Mouse (Mus musculus): Measurements from ENCODE around the gene Myom1. TPM values are rescaled to one million over a fixed set of nuclear protein-coding genes. Genes with fewer than 3 reads are reported as not detected.

Myom1 gene
- total and polyA plus RNA-seq, 2 experiments from 2014 or later: 238 to 392 TPM

DNA sequence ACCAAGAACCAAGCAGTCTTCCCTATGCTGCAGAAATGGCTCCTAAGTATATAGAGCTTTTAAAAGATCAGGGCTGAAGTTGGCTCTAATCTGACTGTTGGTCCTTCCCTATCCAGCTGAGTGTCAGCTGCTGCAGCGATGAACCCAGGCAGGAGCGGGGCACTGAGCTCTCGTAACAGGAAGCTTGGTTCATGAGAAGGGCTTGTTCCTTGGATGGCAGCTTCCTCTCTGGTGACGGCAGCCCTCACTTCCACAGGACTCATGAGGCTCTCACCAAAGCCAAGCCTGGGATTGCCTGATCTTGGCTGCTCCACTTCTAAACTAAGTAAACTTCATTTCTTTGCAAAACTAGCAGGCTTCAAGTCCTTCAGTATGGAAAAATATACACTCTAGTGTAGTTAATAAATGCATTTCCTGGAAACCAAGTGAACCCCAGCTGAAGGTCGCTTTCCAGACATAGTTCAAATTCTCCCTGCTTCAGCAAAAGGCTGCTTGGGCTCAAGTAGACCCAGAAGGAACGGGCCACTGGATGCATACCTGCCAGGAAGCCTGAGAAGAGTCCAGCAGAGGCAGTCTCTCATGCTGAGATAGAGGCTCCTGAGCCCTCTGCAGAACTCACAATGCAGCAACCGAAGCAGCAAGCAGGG lies 125.2 kb downstream of the Myom1 start:
- peaks cover 45% of the 10 kb centered on the region for H3K36me3 ChIP-seq (replicated peaks; ENCODE audit: control insufficient read depth, insufficient read depth, low read length)
- no peak overlapping the region for H3K4me3 ChIP-seq (ENCODE audit: low read depth, low read length)
- no peak overlapping the region for H3K9ac ChIP-seq (replicated peaks; ENCODE audit: low read depth, low read length)
- H3K9me3 ChIP-seq (replicated peaks; ENCODE audit: control insufficient read depth, low read length): no peaks in the 10 kb centered on the region
- 52% methylated on average over 7 of the region's 7 CpGs for WGBS
- TF ChIP-seq EP300 (IDR thresholded peaks at IDR 0.05; ENCODE audit: low read depth): no peak
- peak overlapping the region; percentile 17; the same call in 1 of the 2 replicates for H3K27ac ChIP-seq (ENCODE audit: low read depth)
- no peaks in the 10 kb centered on the region for H3K27me3 ChIP-seq (ENCODE audit: control insufficient read depth, insufficient read depth, low read length)
- H3K4me2 ChIP-seq (ENCODE audit: low read depth, low read length): no peak overlapping the region
- H3K4me1 ChIP-seq (ENCODE audit: control insufficient read depth, insufficient read depth): no peaks in the 10 kb centered on the region
- DNase-seq (ENCODE audit: low spot score) (no peak), ATAC-seq (ENCODE audit: insufficient read depth, low read depth) (no peak)

DNA sequence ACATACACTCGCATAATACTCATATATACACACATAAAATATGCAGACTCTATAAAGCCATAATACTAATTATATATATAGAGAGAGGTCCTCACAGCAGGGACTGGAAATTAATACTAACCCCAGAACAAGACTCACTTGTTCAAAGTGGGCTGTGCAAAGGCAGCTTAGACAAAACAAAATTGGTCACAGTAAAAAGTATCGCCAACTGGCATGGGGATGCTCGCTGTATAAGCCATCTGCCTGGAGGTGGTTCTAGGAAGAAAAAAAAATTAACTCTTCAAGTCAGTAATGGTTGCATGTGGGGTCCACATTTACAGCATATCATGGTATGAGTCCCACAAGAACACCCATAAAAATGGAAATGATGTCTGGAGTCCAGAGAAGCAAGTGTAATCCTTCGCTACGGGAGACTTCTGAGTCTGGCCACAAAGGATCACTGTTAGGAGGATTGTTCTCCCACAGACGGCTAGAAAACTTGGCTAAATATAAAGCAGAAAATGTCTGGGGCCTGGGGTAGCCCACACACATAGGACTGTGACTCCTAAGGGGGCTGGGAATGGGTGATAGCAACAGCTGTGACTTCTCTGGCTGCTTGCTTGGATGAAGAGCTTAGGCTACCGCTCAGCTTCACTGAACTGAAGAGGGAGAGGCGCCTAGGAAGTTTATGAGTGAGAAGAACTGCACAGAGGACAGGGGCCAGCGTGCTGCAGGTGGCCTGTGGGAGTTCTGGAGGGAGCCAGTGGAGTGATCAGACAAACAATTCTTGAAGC lies 127.2 kb downstream of the Myom1 start:
- Histone ChIP-seq H3K27me3 (ENCODE audit: control insufficient read depth, insufficient read depth, low read length) (no peaks in the 10 kb centered on the region), H3K36me3 (replicated peaks; ENCODE audit: control insufficient read depth, insufficient read depth, low read length) (peaks cover 24% of the 10 kb centered on the region), H3K4me3 (ENCODE audit: low read depth, low read length) (no peak overlapping the region), H3K4me1 (ENCODE audit: control insufficient read depth, insufficient read depth) (no peaks in the 10 kb centered on the region), H3K27ac (ENCODE audit: low read depth) (no peak overlapping the region), H3K9ac (replicated peaks; ENCODE audit: low read depth, low read length) (no peak overlapping the region), H3K9me3 (replicated peaks; ENCODE audit: control insufficient read depth, low read length) (no peaks in the 10 kb centered on the region), H3K4me2 (ENCODE audit: low read depth, low read length) (no peak overlapping the region)
- ATAC-seq (ENCODE audit: insufficient read depth, low read depth) (peak; percentile 36; the same call in 1 of the 2 replicates), DNase-seq (ENCODE audit: low spot score) (no peak)
- 65% methylated on average over 9 of the region's 9 CpGs for WGBS
- TF ChIP-seq EP300 (IDR thresholded peaks at IDR 0.05; ENCODE audit: low read depth) (no peak), CTCF (IDR thresholded peaks at IDR 0.05; ENCODE audit: low read depth) (no peak)

DNA sequence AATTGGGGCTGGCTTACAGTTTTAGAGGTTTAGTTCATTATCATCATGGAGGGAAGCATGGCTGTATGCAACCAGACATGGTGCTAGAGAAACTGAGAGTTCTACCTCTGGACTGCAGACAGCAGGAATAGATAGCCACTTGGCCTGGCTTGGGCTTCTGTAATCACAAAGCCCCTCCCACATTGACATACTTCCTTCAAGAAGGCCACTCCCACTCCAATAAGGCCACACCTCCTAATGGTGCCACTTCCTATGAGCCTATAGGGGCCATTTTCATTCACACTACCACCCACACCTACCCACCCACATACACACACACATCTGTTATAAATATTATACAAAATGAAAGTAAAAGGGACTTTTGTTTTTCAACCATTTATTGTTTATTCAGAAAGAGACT lies 129.8 kb downstream of the Myom1 start:
- TF ChIP-seq CTCF (IDR thresholded peaks at IDR 0.05; ENCODE audit: low read depth) (no peak), EP300 (IDR thresholded peaks at IDR 0.05; ENCODE audit: low read depth) (no peak)
- Histone ChIP-seq H3K4me3 (ENCODE audit: low read depth, low read length) (no peak overlapping the region), H3K9ac (replicated peaks; ENCODE audit: low read depth, low read length) (no peak overlapping the region), H3K4me1 (ENCODE audit: control insufficient read depth, insufficient read depth) (no peaks in the 10 kb centered on the region), H3K36me3 (replicated peaks; ENCODE audit: control insufficient read depth, insufficient read depth, low read length) (0 out of 2 replicates have a peak, but pooled peaks cover under 1% of the 10 kb centered on the region), H3K9me3 (replicated peaks; ENCODE audit: control insufficient read depth, low read length) (no peaks in the 10 kb centered on the region), H3K27me3 (ENCODE audit: control insufficient read depth, insufficient read depth, low read length) (no peaks in the 10 kb centered on the region), H3K27ac (ENCODE audit: low read depth) (no peak overlapping the region), H3K4me2 (ENCODE audit: low read depth, low read length) (no peak overlapping the region)
- ATAC-seq (ENCODE audit: insufficient read depth, low read depth) (no peak), DNase-seq (ENCODE audit: low spot score) (no peak)

DNA sequence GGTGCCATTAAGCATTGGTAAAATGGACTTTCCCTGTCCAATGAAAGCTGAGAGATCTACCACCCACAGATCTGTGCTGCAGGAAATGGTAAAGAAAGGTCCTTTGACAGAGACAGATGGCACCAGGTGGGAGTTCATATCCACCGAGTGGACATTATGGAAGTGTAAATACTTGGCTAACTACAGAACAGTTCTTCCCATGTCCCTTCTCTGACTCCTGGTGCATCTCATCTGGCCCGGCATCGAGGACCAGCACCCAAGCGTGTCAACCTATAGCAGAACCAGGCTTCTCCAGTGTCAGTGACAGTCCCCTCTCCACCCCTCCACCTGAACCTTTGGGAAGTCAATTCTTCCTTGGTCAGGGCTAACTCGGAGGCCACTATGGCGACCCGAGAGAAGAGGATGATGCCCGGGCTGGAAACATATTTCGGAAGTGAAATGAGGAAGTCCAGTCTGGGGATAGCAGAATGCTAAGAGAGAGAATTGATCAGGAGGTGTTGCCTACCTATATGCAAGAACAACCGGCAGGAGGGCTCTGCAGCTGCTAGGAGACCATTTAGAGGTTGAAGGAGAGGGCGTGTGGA lies 130.5 kb downstream of the Myom1 start:
- WGBS: 86% methylated on average over 11 of the region's 11 CpGs
- ATAC-seq (ENCODE audit: insufficient read depth, low read depth): no peak

DNA sequence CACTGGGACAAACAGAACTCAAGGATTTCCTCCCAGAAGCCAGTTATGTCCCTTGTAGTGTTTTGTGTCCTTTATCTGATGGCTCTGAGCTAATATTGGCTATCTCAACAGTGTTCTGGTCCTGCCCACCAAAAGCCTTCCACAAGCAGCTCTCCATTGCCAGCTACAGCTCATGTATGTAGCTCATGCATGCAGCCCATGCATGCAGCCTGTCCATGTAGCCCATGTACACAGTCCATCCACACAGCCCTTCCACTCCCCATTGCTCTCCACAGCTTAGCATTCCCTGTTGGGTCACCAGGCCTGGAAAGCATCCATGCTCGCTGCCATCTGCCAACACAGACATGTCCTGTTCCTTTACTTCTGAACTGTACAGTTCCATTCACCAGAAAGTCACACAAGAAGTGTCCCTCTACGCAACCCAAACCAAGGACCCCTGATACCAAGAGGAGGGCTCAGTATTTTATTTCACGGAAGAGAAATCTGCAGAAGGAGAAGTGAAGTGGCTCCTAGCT lies 132.1 kb downstream of the Myom1 start:
- H3K4me2 ChIP-seq (ENCODE audit: low read depth, low read length): no peak overlapping the region
- H3K27me3 ChIP-seq (ENCODE audit: control insufficient read depth, insufficient read depth, low read length): no peaks in the 10 kb centered on the region
- H3K9me3 ChIP-seq (replicated peaks; ENCODE audit: control insufficient read depth, low read length): no peaks in the 10 kb centered on the region
- TF ChIP-seq EP300 (IDR thresholded peaks at IDR 0.05; ENCODE audit: low read depth) (no peak), CTCF (IDR thresholded peaks at IDR 0.05; ENCODE audit: low read depth) (no peak)
- DNase-seq (ENCODE audit: low spot score): no peak
- H3K4me3 ChIP-seq (ENCODE audit: low read depth, low read length): no peak overlapping the region
- ATAC-seq (ENCODE audit: insufficient read depth, low read depth): no peak; the same call in 1 of the 2 replicates
- H3K9ac ChIP-seq (replicated peaks; ENCODE audit: low read depth, low read length): no peak overlapping the region
- H3K27ac ChIP-seq (ENCODE audit: low read depth): no peak overlapping the region
- WGBS: 83% methylated on average over 3 of the region's 3 CpGs
- no peaks in the 10 kb centered on the region for H3K4me1 ChIP-seq (ENCODE audit: control insufficient read depth, insufficient read depth)
- H3K36me3 ChIP-seq (replicated peaks; ENCODE audit: control insufficient read depth, insufficient read depth, low read length): no peaks in the 10 kb centered on the region

More for the DNA sequence above, 130.5 kb downstream of the Myom1 start:
- H3K4me3 ChIP-seq (ENCODE audit: low read depth, low read length): no peak overlapping the region
- no peak overlapping the region for H3K9ac ChIP-seq (replicated peaks; ENCODE audit: low read depth, low read length)
- no peaks in the 10 kb centered on the region for H3K9me3 ChIP-seq (replicated peaks; ENCODE audit: control insufficient read depth, low read length)
- no peak overlapping the region for H3K4me2 ChIP-seq (ENCODE audit: low read depth, low read length)
- no peaks in the 10 kb centered on the region for H3K27me3 ChIP-seq (ENCODE audit: control insufficient read depth, insufficient read depth, low read length)
- no peaks in the 10 kb centered on the region for H3K36me3 ChIP-seq (replicated peaks; ENCODE audit: control insufficient read depth, insufficient read depth, low read length)
- no peaks in the 10 kb centered on the region for H3K4me1 ChIP-seq (ENCODE audit: control insufficient read depth, insufficient read depth)
- TF ChIP-seq EP300 (IDR thresholded peaks at IDR 0.05; ENCODE audit: low read depth) (no peak), CTCF (IDR thresholded peaks at IDR 0.05; ENCODE audit: low read depth) (no peak)
- no peak for DNase-seq (ENCODE audit: low spot score)
- H3K27ac ChIP-seq (ENCODE audit: low read depth): no peak overlapping the region
